Mouse (Mus musculus): ENCODE data around the gene Tbc1d5. TPM values are rescaled to one million over a fixed set of nuclear protein-coding genes. Genes with fewer than 3 reads are reported as not detected.

Gene Tbc1d5
- polyA plus RNA-seq, 1 experiment from 2014 or later = 12.5 TPM

GRCm38 (mm10) chr17:51003179-51003578 is 176.0 kb downstream of the Tbc1d5 start:
- Histone ChIP-seq H3K9me3 (ENCODE audit: control insufficient read depth, low read length) (no peaks in the 10 kb centered on the region; the same call in 1 of the 2 replicates), H3K4me3 (ENCODE audit: low read length) (no peak overlapping the region), H3K4me2 (ENCODE audit: low read depth, low read length) (no peak overlapping the region), H3K27me3 (ENCODE audit: control insufficient read depth, insufficient read depth, low read depth, low read length) (no peaks in the 10 kb centered on the region), H3K36me3 (ENCODE audit: control insufficient read depth, insufficient read depth, low read length) (no peaks in the 10 kb centered on the region), H3K9ac (ENCODE audit: low read length) (no peak overlapping the region), H3K27ac (ENCODE audit: low read length) (no peak overlapping the region), H3K4me1 (replicated peaks; ENCODE audit: control insufficient read depth, insufficient read depth, low read length) (no peaks in the 10 kb centered on the region)
- ATAC-seq (ENCODE audit: low read depth) = no peak

- Histone ChIP-seq H3K27me3 (ENCODE audit: control insufficient read depth, insufficient read depth, low read depth, low read length) (no peaks in the 10 kb centered on the region), H3K27ac (ENCODE audit: low read length) (no peak overlapping the region), H3K4me3 (ENCODE audit: low read length) (no peak overlapping the region), H3K36me3 (ENCODE audit: control insufficient read depth, insufficient read depth, low read length) (no peaks in the 10 kb centered on the region), H3K4me1 (replicated peaks; ENCODE audit: control insufficient read depth, insufficient read depth, low read length) (no peaks in the 10 kb centered on the region), H3K9ac (ENCODE audit: low read length) (no peak overlapping the region), H3K4me2 (ENCODE audit: low read depth, low read length) (no peak overlapping the region), H3K9me3 (ENCODE audit: control insufficient read depth, low read length) (no peaks in the 10 kb centered on the region)
- ATAC-seq (ENCODE audit: low read depth) = no peak
- WGBS = 39% methylated on average over 1 of the region's 1 CpGs
Observed at GRCm38 (mm10) chr17:50998216-50998615, 180.9 kb downstream of the Tbc1d5 start.

DNA sequence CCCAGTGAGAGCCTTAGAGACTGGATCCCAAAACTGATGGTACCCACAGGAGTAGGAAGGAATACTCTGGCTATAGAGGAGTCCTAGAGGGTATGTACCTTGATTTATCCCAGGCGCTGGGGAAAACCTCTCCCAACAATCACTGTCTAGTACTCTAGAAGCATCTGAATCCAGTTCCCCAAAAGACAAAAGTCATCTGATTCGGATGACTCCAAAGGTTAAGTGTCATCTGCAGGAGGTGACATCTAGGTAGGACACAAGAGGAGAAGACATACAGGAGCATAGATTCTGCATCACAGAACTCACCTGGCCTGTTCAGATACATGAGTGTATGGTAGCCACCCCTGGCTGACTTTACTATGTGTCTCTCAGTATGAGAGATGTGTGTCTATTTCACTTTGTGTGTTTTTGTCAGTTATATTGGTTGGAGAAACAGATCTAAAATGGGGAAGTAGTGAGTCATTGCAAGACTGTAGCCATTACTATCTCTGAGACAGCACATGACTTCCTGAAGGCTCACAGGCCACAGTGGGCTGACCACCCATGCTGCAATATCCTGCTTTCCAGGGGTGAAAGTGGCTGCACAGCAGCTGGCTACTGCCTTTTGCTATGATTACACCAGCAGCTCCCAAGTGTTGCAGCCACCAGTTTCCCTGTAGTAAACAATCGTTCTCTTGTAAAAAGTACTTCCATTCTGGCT is 185.7 kb downstream of the Tbc1d5 start:
- Histone ChIP-seq H3K9me3 (ENCODE audit: control insufficient read depth, low read length) (no peaks in the 10 kb centered on the region), H3K4me3 (ENCODE audit: low read length) (no peak overlapping the region), H3K9ac (ENCODE audit: low read length) (no peak overlapping the region), H3K4me1 (replicated peaks; ENCODE audit: control insufficient read depth, insufficient read depth, low read length) (no peaks in the 10 kb centered on the region), H3K36me3 (ENCODE audit: control insufficient read depth, insufficient read depth, low read length) (no peaks in the 10 kb centered on the region), H3K27ac (ENCODE audit: low read length) (no peak overlapping the region), H3K4me2 (ENCODE audit: low read depth, low read length) (no peak overlapping the region), H3K27me3 (ENCODE audit: control insufficient read depth, insufficient read depth, low read depth, low read length) (no peaks in the 10 kb centered on the region)
- ATAC-seq (ENCODE audit: low read depth) = no peak; the same call in 1 of the 2 replicates
- WGBS = 77% methylated on average over 3 of the region's 3 CpGs

DNA sequence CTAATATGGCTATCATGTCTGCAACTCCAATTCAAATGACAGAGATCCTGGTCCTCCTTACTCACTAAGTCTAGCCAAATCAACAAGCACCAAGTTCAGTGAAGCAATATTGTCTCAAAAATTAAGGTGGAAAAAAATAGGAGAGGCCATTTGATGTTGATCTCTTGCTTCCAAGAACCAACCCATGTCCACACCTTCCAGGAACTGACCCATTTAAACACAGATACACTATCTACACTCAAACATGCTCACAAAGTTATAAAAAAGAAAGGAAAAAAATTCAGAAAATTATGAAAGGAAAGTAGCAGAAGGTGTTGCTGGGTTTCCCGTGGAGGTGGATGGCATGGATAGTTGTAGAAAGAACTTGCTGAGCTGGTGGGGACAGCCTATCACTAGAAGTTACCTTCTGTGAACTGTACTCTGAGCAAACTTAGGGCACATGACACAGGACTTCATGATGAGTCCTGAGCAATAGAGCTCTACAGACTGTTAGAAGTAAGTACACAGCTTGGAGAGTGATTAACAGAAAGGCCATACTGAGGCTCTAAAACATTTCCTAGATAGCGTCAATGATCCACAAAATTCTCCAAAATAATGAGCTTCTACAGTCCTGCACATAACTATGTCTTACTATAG is 188.3 kb downstream of the Tbc1d5 start:
- H3K36me3 ChIP-seq (ENCODE audit: control insufficient read depth, insufficient read depth, low read length) = no peaks in the 10 kb centered on the region
- no peak for ATAC-seq (ENCODE audit: low read depth)
- H3K27me3 ChIP-seq (ENCODE audit: control insufficient read depth, insufficient read depth, low read depth, low read length) = no peaks in the 10 kb centered on the region
- no peak overlapping the region for H3K9ac ChIP-seq (ENCODE audit: low read length)
- no peak overlapping the region for H3K27ac ChIP-seq (ENCODE audit: low read length)
- 89% methylated on average over 2 of the region's 2 CpGs for WGBS
- no peaks in the 10 kb centered on the region for H3K4me1 ChIP-seq (replicated peaks; ENCODE audit: control insufficient read depth, insufficient read depth, low read length)
- no peak overlapping the region for H3K4me2 ChIP-seq (ENCODE audit: low read depth, low read length)
- no peak overlapping the region for H3K4me3 ChIP-seq (ENCODE audit: low read length)
- H3K9me3 ChIP-seq (ENCODE audit: control insufficient read depth, low read length) = no peaks in the 10 kb centered on the region

DNA sequence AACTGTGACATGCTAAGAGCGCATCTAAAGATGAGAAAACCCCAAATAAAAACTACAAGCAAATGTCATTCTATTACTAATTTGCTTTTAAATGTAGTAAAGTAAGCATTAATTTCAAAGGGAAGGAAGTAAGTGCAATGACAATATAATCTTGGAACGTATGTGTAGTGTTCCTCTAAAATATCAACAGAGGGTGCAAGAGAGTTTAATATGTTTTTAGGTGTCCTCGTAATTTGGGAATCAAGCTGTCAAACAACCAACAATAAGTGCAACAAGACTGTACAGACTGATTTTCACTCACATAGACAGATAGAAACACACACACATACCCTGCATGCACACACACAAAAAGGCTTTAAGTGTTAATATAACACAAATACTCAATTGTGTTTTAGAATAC is 191.2 kb downstream of the Tbc1d5 start:
- no peak for ATAC-seq (ENCODE audit: low read depth)
- Histone ChIP-seq H3K9ac (ENCODE audit: low read length) (no peak overlapping the region), H3K9me3 (ENCODE audit: control insufficient read depth, low read length) (no peaks in the 10 kb centered on the region), H3K4me1 (replicated peaks; ENCODE audit: control insufficient read depth, insufficient read depth, low read length) (no peaks in the 10 kb centered on the region), H3K4me2 (ENCODE audit: low read depth, low read length) (no peak overlapping the region), H3K36me3 (ENCODE audit: control insufficient read depth, insufficient read depth, low read length) (no peaks in the 10 kb centered on the region), H3K4me3 (ENCODE audit: low read length) (no peak overlapping the region), H3K27me3 (ENCODE audit: control insufficient read depth, insufficient read depth, low read depth, low read length) (no peaks in the 10 kb centered on the region), H3K27ac (ENCODE audit: low read length) (no peak overlapping the region)
- WGBS = 44% methylated on average over 3 of the region's 3 CpGs

GRCm38 (mm10) chr17:50981933-50982332 is 197.2 kb downstream of the Tbc1d5 start:
- no peak overlapping the region for H3K4me2 ChIP-seq (ENCODE audit: low read depth, low read length)
- 67% methylated on average over 5 of the region's 5 CpGs for WGBS
- H3K9ac ChIP-seq (ENCODE audit: low read length) = no peak overlapping the region
- H3K9me3 ChIP-seq (ENCODE audit: control insufficient read depth, low read length) = no peaks in the 10 kb centered on the region
- H3K36me3 ChIP-seq (ENCODE audit: control insufficient read depth, insufficient read depth, low read length) = no peaks in the 10 kb centered on the region
- ATAC-seq (ENCODE audit: low read depth) = no peak
- no peak overlapping the region for H3K27ac ChIP-seq (ENCODE audit: low read length)
- H3K4me3 ChIP-seq (ENCODE audit: low read length) = no peak overlapping the region
- no peaks in the 10 kb centered on the region for H3K27me3 ChIP-seq (ENCODE audit: control insufficient read depth, insufficient read depth, low read depth, low read length)
- no peaks in the 10 kb centered on the region for H3K4me1 ChIP-seq (replicated peaks; ENCODE audit: control insufficient read depth, insufficient read depth, low read length)

DNA sequence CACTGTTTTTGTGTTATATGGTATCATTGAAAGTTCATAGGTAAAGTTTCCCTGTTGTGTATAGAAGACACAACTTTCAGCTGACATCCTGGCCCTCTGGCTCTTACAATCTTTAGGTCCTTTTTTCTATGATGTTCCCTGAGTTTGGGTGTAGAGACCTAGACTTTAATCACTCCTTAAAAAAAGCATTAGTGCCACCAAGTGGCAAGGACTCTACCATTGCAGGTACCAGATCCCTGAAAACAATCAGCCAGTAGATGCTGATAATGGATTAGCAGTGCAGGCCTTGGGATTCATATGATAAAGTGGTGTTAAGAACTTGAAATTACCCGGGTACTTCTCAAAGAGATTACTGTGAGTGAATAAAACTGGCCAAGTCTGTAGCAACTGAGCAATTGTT is 207.0 kb downstream of the Tbc1d5 start:
- Histone ChIP-seq H3K4me3 (ENCODE audit: low read length) (no peak overlapping the region), H3K27me3 (ENCODE audit: control insufficient read depth, insufficient read depth, low read depth, low read length) (no peaks in the 10 kb centered on the region), H3K36me3 (ENCODE audit: control insufficient read depth, insufficient read depth, low read length) (no peaks in the 10 kb centered on the region), H3K9ac (ENCODE audit: low read length) (no peak overlapping the region), H3K27ac (ENCODE audit: low read length) (no peak overlapping the region), H3K9me3 (ENCODE audit: control insufficient read depth, low read length) (no peaks in the 10 kb centered on the region), H3K4me2 (ENCODE audit: low read depth, low read length) (no peak overlapping the region), H3K4me1 (replicated peaks; ENCODE audit: control insufficient read depth, insufficient read depth, low read length) (no peaks in the 10 kb centered on the region)
- WGBS = 21% methylated on average over 1 of the region's 1 CpGs
- no peak for ATAC-seq (ENCODE audit: low read depth)

DNA sequence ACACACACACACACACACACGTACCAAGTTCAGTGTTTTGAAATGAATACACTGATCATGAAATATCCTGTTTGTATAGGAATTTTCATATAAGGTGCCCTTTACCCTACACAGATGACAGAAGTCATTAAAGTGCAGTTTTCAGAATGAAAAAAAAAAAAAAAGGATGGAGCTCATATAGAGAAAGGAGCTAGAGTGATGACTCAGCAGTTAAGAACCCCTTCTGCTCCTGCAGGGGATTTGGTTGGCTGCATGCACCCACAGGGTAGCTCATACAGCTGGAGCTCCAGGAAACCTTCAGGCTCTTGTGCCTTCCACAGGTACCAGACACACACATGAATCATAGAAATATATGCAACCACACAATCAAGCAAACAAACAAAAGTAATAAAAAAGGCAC is 213.0 kb downstream of the Tbc1d5 start:
- Histone ChIP-seq H3K4me3 (ENCODE audit: low read length) (no peak overlapping the region), H3K27ac (ENCODE audit: low read length) (no peak overlapping the region), H3K4me1 (replicated peaks; ENCODE audit: control insufficient read depth, insufficient read depth, low read length) (no peaks in the 10 kb centered on the region), H3K36me3 (ENCODE audit: control insufficient read depth, insufficient read depth, low read length) (no peaks in the 10 kb centered on the region), H3K4me2 (ENCODE audit: low read depth, low read length) (no peak overlapping the region), H3K27me3 (ENCODE audit: control insufficient read depth, insufficient read depth, low read depth, low read length) (no peaks in the 10 kb centered on the region), H3K9me3 (ENCODE audit: control insufficient read depth, low read length) (no peaks in the 10 kb centered on the region), H3K9ac (ENCODE audit: low read length) (no peak overlapping the region)
- ATAC-seq (ENCODE audit: low read depth) = no peak
- WGBS = 88% methylated on average over 1 of the region's 1 CpGs

DNA sequence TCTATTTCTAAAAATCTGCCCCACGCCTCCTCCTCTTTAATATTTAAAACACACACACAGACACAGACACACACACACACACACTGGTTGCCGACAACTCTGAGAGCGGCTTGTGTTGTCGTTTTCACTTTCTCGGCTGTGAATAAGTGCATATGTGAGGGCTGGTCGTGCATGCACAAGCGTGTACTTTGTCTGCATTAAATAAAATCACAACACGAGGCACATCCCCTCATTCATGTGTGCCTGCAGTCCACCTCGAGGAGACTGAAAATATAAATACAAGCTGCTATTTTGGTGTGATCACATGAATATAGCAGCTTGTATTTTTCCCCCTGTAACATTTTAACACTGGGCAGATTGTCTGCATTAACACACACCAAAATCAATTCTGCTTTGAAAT is 224.8 kb downstream of the Tbc1d5 start:
- H3K9me3 ChIP-seq (ENCODE audit: control insufficient read depth, low read length) = no peaks in the 10 kb centered on the region
- H3K27ac ChIP-seq (ENCODE audit: low read length) = no peak overlapping the region
- ATAC-seq (ENCODE audit: low read depth) = no peak
- no peaks in the 10 kb centered on the region for H3K36me3 ChIP-seq (ENCODE audit: control insufficient read depth, insufficient read depth, low read length)
- H3K4me1 ChIP-seq (replicated peaks; ENCODE audit: control insufficient read depth, insufficient read depth, low read length) = no peaks in the 10 kb centered on the region
- no peak overlapping the region for H3K4me2 ChIP-seq (ENCODE audit: low read depth, low read length)
- H3K4me3 ChIP-seq (ENCODE audit: low read length) = no peak overlapping the region
- no peaks in the 10 kb centered on the region for H3K27me3 ChIP-seq (ENCODE audit: control insufficient read depth, insufficient read depth, low read depth, low read length)
- no peak overlapping the region for H3K9ac ChIP-seq (ENCODE audit: low read length)
- 84% methylated on average over 9 of the region's 9 CpGs for WGBS
